Mouse (Mus musculus) G1E (cell line): ENCODE measurements around the gene Skil. TPM values are rescaled to one million over a fixed set of nuclear protein-coding genes. Genes with fewer than 3 reads are reported as not detected.

ENCODE experiments used
- ATAC-seq: 2 replicates; pipeline ENCODE4 v1.8.0; 2016; ENCODE audit warnings: mild to moderate bottlenecking; ENCODE audit not compliant: insufficient number of reproducible peaks, poor library complexity, low FRiP score, severe bottlenecking; ENCODE audit errors: extremely low read depth
- DNase-seq: peaks from one replicate; pipeline ENCODE4 v3.0.0; 2012; ENCODE audit warnings: low spot score
- H3K27me3 ChIP-seq: 2 replicates; pipeline ENCODE4 v1.6.1; 2012; ENCODE audit warnings: mild to moderate bottlenecking, low read length, inconsistent platforms; ENCODE audit not compliant: insufficient read depth
- H3K36me3 ChIP-seq: replicated peaks from 2 replicates; pipeline ENCODE3; 2012; ENCODE audit warnings: mild to moderate bottlenecking, inconsistent platforms
- H3K4me1 ChIP-seq: 2 replicates; pipeline ENCODE4 v1.6.1; 2012; ENCODE audit warnings: low read depth, low read length, inconsistent platforms, mixed read lengths; ENCODE audit not compliant: insufficient read depth
- H3K4me3 ChIP-seq: 2 replicates; pipeline ENCODE4 v1.5.1; 2012; ENCODE audit warnings: low read depth, mild to moderate bottlenecking, inconsistent platforms, low read length, moderate library complexity, mixed read lengths
- H3K9me3 ChIP-seq: replicated peaks from 2 replicates; pipeline ENCODE4 v1.6.1; 2012; ENCODE audit warnings: inconsistent platforms
- CTCF ChIP-seq: IDR thresholded peaks from 2 replicates; pipeline ENCODE4 v1.5.1; 2012; ENCODE audit warnings: low read depth, low read length, inconsistent platforms, mixed read lengths
- GATA1 ChIP-seq: IDR thresholded peaks from 2 replicates; pipeline ENCODE4 v1.6.1; 2012; ENCODE audit warnings: borderline replicate concordance, low read length, inconsistent platforms, mixed read lengths
- GATA2 ChIP-seq: IDR thresholded peaks from 2 replicates; pipeline ENCODE4 v1.6.1; 2012; ENCODE audit warnings: low read depth, low read length, inconsistent platforms, borderline replicate concordance
- POLR2AphosphoS5 ChIP-seq: IDR thresholded peaks from 2 replicates; pipeline ENCODE4 v1.6.1; 2012; ENCODE audit warnings: low read depth, low read length, inconsistent platforms; ENCODE audit not compliant: insufficient replicate concordance
- TAL1 ChIP-seq: conservative IDR thresholded peaks from 2 replicates; pipeline ENCODE4 v1.6.1; 2012; ENCODE audit warnings: low read depth, low read length, inconsistent platforms, mixed read lengths
- polyA plus RNA-seq: library from polyadenylated mRNA; stranded (reverse); fragments of >175 nt; gene quantifications from 2 replicates; pipeline ENCODE4 v1.2.3, GENCODE M21; 2012
- total RNA-seq, 2 experiments: library from RNA; stranded (forward) in 1 of 2; stranded (reverse) in 1 of 2; fragments of 200-1000 nt in 1 of 2; fragments of >200 nt in 1 of 2; fragmentation: Nextera tagmentation in 1 of 2; gene quantifications; 2 replicates each; pipeline ENCODE4 v1.2.3; 2014 to 2017

The Skil gene
- total and polyA plus RNA-seq, 3 experiments: 1.3 to 27.1 (median 19.5) TPM

- no peak overlapping the region for H3K4me3 ChIP-seq
- TF ChIP-seq GATA1 (no peak), POLR2AphosphoS5 (no peak), GATA2 (no peak), CTCF (no peak), TAL1 (no peak)
- ATAC-seq (no peak), DNase-seq (no peak)
- no peaks in the 10 kb centered on the region for H3K9me3 ChIP-seq
- peaks cover 2% of the 10 kb centered on the region; the same call in 1 of the 2 replicates for H3K27me3 ChIP-seq
- peaks cover 19% of the 10 kb centered on the region for H3K36me3 ChIP-seq
- H3K4me1 ChIP-seq: peaks cover 11% of the 10 kb centered on the region
Measured at GRCm38 (mm10) chr3:31054888-31055287, 40.0 kb upstream of the Skil start.

- no peaks in the 10 kb centered on the region for H3K9me3 ChIP-seq
- no peak for TF ChIP-seq GATA1
- TF ChIP-seq CTCF: no peak
- no peak for TF ChIP-seq TAL1
- TF ChIP-seq POLR2AphosphoS5: no peak
- TF ChIP-seq GATA2: no peak
- H3K4me3 ChIP-seq: peak overlapping the region; percentile 70
- H3K4me1 ChIP-seq: peaks cover 14% of the 10 kb centered on the region
- DNase-seq: peak; percentile 53
- H3K27me3 ChIP-seq: peaks cover 2% of the 10 kb centered on the region; the same call in 1 of the 2 replicates
- ATAC-seq: peak; percentile 37; the same call in 1 of the 2 replicates
- H3K36me3 ChIP-seq: peaks cover 12% of the 10 kb centered on the region
Measured at GRCm38 (mm10) chr3:31056047-31056650, 38.7 kb upstream of the Skil start.

DNA sequence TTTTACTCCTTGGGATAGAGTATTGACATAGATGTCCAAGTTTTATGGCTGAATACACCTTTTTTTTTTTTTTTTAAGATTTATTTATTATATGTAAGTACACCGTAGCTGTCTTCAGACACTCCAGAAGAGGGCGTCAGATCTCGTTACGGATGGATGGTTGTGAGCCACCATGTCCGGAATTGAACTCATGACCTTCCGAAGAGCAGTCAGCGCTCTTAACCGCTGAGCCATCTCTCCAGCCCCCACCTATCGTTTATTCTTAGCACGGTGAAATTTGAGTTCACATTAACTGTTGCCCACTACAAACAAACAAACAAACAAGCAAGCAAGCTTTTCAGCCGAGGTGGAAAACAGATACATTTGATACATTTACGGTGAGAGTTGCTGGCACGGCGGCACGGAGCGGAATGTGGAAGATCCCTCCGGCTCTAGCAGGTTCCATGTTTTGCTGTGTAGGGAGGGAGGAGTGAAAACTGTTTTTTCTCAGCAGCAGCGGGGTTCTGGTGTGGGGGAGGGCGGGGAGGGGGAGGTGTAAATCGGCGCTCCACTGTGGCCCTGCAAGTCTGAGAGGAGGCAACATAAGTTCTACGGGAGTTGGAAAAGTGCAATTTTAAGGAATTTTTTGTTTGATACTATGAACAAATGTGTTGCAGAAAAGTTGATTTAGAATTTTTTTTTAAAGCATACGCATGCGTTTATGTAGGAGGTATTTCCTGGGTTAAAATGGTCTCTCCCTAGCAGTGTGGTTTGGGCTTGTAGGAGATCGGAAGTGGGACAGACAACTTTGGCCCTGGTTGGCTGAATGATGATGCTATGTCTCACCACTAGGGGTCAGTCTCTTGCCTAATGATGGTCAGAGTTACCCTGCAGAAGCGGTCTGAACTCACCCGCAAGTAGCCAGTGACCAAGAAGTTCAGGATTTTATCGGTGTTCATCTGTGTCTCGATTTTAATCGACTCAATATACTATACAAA, 37.9 kb upstream of the Skil start:
- peaks cover 7% of the 10 kb centered on the region for H3K36me3 ChIP-seq
- DNase-seq: peak; percentile 82
- H3K4me1 ChIP-seq: peaks cover 17% of the 10 kb centered on the region
- peak; percentile 82 for ATAC-seq
- peaks cover 5% of the 10 kb centered on the region; the same call in 1 of the 2 replicates for H3K27me3 ChIP-seq
- no peak for TF ChIP-seq POLR2AphosphoS5
- TF ChIP-seq CTCF: peak; percentile 87
- H3K4me3 ChIP-seq: peak overlapping the region; percentile 70
- no peaks in the 10 kb centered on the region for H3K9me3 ChIP-seq

DNA sequence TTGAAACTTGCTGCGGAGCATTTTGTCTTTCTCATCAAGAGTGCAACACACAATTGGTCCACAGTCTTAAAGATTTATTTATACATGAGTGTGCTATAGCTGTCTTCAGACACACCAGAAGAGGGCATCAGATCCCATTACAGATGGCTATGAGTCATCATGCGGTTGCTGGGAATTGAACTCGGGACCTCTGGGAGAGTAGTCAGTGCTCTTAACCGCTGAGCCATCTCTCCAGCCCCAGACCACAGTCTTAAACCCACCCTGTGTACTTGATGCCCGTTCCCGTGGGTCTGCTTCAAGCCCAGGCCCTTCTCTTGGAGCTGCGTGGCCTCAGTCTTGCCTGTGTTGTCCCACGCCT, 34.1 kb upstream of the Skil start:
- H3K36me3 ChIP-seq: no peaks in the 10 kb centered on the region
- ATAC-seq (no peak), DNase-seq (no peak)
- H3K9me3 ChIP-seq: no peaks in the 10 kb centered on the region
- H3K27me3 ChIP-seq: peaks cover 11% of the 10 kb centered on the region; the same call in 1 of the 2 replicates
- H3K4me3 ChIP-seq: no peak overlapping the region
- TF ChIP-seq CTCF: no peak
- TF ChIP-seq GATA1: no peak
- TF ChIP-seq TAL1: no peak
- no peak for TF ChIP-seq GATA2
- H3K4me1 ChIP-seq: peaks cover 17% of the 10 kb centered on the region

DNA sequence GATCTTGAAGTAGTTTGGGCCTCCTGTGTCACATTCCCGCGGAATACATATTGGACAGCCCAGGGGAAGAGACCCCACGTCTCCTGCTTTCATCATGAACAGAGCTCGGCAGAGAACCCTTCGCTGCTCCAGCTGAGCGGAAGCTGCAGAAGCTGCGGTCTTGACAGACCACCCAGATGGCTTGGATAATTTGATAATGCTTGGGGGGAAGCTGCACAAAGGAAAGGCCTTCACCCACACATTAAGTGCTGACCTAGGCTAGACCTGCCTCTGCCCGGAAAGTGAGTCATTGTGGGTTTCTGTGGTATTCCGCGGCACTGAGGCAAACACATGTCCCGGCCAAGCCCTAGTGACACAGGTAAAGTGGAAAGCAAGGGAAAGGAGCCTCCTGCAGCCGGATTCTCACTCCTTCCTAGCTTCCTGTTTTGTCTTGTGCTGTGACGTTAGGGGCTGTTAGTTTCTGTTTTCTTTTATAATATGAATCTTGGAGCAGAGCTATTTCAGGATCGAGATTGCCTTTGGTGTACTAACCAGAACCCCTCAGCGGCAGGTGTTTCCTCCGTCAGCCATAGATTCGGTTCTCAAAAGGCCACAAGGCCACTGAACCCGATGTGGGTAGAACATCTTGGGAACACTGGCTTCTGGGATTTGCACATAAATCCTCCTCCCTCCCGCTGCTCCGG, 33.6 kb upstream of the Skil start:
- Histone ChIP-seq H3K4me3 (no peak overlapping the region), H3K36me3 (no peaks in the 10 kb centered on the region), H3K9me3 (no peaks in the 10 kb centered on the region), H3K27me3 (peaks cover 16% of the 10 kb centered on the region), H3K4me1 (peaks cover 14% of the 10 kb centered on the region)
- DNase-seq (peak; percentile 6), ATAC-seq (no peak)
- no peak for TF ChIP-seq POLR2AphosphoS5
- TF ChIP-seq GATA1: no peak
- no peak for TF ChIP-seq GATA2
- TF ChIP-seq CTCF: no peak
- no peak for TF ChIP-seq TAL1

GRCm38 (mm10) chr3:31061786-31062120, 33.1 kb upstream of the Skil start:
- no peaks in the 10 kb centered on the region for H3K9me3 ChIP-seq
- peaks cover 10% of the 10 kb centered on the region for H3K4me1 ChIP-seq
- H3K36me3 ChIP-seq: no peaks in the 10 kb centered on the region
- H3K27me3 ChIP-seq: peaks cover 17% of the 10 kb centered on the region
- DNase-seq: no peak
- TF ChIP-seq TAL1 (no peak), GATA2 (no peak), CTCF (no peak), POLR2AphosphoS5 (no peak), GATA1 (no peak)
- no peak overlapping the region for H3K4me3 ChIP-seq
- ATAC-seq: no peak
